Mouse (Mus musculus): ENCODE measurements at regions not wholly inside any gene's neighbourhood (a gene's known extent, or its start where the extent isn't known, plus 50 kb on each side); places are given as distances from the start of the nearest gene placed in this dataset.
A peak's percentile ranks its signal among the peaks of the same experiment; 100 is the strongest.
"Not testable (repeated sequence)": the region's sequence is repeated elsewhere in the genome, so short reads cannot be mapped to it uniquely, and the experiment has no call there.

DNA sequence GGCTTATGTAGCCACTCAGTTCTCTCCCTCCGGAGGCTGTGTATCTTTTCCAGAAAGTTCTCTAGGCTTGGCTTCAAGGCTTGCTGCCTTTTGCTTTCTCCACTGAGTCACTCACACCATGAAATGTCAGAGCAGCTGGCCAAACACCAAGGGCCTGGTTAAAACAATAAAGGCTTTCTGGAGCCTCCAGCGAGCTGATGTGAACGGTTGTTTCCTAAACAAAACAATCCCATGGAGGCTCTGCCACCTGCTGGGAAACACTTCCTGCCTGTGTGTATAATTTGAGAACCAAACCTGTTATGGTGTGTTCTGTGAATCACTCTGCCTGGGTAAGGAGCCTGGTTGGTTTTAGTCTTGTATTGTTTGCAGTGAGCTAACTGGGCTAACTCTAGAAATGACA, 96.7 kb upstream of the Tspan5 start:
- Histone ChIP-seq H3K27ac (peak overlapping the region; percentile 44; the same call in 1 of the 2 replicates), H3K4me3 (no peak overlapping the region), H3K27me3 (no peaks in the 10 kb centered on the region), H3K9ac (no peak overlapping the region), H3K4me1 (peaks cover 21% of the 10 kb centered on the region), H3K9me3 (peaks cover 10% of the 10 kb centered on the region; the same call in 1 of the 2 replicates), H3K36me3 (no peaks in the 10 kb centered on the region), H3K4me2 (replicated peaks) (peak overlapping the region; percentile 65)
- WGBS = 11% methylated on average over 3 of the region's 3 CpGs
- ATAC-seq (ENCODE audit: low FRiP score, low read depth) = no peak

DNA sequence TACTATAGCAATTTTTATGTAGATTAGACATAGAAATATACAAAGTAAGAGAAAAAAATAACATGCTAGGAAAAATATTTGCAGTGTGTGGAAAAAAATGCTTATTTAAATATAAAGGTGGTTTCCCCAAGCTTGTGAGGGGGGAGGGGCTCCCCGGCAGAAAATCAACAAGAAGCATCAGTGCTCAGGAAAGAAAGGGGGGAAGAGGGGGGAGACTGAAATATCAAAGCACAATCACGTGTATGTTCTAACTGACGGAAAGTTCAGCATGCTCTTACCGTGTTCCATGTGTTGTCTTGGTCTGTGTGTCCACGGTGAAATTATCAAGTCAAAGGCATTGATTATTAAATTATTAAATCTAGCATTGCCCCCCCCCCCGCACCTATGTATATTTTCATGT, 92.3 kb upstream of the Tspan5 start:
- no peak overlapping the region for H3K4me3 ChIP-seq
- H3K36me3 ChIP-seq = no peaks in the 10 kb centered on the region
- no peak overlapping the region for H3K27ac ChIP-seq
- peaks cover 11% of the 10 kb centered on the region; the same call in 1 of the 2 replicates for H3K9me3 ChIP-seq
- H3K9ac ChIP-seq = no peak overlapping the region
- ATAC-seq (ENCODE audit: low FRiP score, low read depth) = no peak
- 83% methylated on average over 6 of the region's 6 CpGs for WGBS
- H3K27me3 ChIP-seq = no peaks in the 10 kb centered on the region
- H3K4me2 ChIP-seq (replicated peaks) = no peak overlapping the region
- H3K4me1 ChIP-seq = peaks cover 34% of the 10 kb centered on the region

DNA sequence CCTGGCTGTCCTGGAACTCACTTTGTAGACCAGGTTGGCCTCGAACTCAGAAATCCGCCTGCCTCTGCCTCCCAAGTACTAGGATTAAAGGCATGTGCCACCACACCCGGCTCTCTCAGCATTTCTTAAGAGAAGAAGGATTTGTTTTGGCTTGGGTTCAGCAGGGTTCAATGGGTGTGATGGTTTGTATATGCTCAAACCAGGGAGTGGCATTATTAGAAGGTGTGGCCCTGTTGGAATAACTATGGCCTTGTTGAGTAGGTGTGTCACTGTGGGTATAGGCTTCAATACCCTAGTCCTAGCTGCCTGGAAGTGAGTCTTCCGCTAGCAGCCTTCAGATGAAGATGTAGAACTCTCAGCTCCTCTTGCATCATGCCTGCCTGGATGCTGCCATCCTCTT, 91.3 kb upstream of the Tspan5 start:
- Histone ChIP-seq H3K4me1 (peaks cover 32% of the 10 kb centered on the region), H3K9me3 (peaks cover 11% of the 10 kb centered on the region; the same call in 1 of the 2 replicates)
- not testable (repeated sequence) for H3K4me3 ChIP-seq; H3K27me3 ChIP-seq; ATAC-seq (ENCODE audit: low FRiP score, low read depth); H3K9ac ChIP-seq; H3K27ac ChIP-seq; H3K4me2 ChIP-seq (replicated peaks); H3K36me3 ChIP-seq
- 95% methylated on average over 4 of the region's 4 CpGs for WGBS

- Histone ChIP-seq H3K9me3 (peaks cover 11% of the 10 kb centered on the region; the same call in 1 of the 2 replicates), H3K36me3 (no peaks in the 10 kb centered on the region), H3K27me3 (no peaks in the 10 kb centered on the region), H3K27ac (no peak overlapping the region; the same call in 1 of the 2 replicates), H3K4me2 (replicated peaks) (no peak overlapping the region), H3K4me1 (peaks cover 30% of the 10 kb centered on the region), H3K9ac (no peak overlapping the region), H3K4me3 (no peak overlapping the region)
- no peak for ATAC-seq (ENCODE audit: low FRiP score, low read depth)
- WGBS = 84% methylated on average over 12 of the region's 12 CpGs
Observed at GRCm38 (mm10) chr3:138651361-138652205, 90.4 kb upstream of the Tspan5 start.

DNA sequence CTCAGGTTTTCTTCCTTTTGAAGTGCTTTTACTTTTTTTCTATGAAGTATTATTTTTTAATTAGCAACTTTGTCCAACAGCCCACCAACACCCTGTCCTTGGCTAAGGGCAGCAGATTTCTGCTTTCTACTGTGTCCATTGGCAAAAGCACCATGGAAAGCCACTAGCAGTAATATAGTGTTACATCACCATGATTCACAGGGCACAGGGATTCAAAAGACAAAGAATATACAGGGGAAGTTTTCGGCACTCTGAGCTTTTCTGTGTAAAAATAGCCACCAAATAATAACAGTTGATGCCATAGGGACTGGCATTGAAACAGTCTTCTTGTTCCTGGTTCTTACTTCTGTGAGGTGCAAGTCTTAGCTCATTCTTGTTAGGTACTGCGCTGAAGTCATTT, 89.8 kb upstream of the Tspan5 start:
- WGBS = 70% methylated on average over 2 of the region's 2 CpGs
- Histone ChIP-seq H3K4me3 (no peak overlapping the region), H3K4me1 (peaks cover 30% of the 10 kb centered on the region), H3K4me2 (replicated peaks) (no peak overlapping the region), H3K36me3 (no peaks in the 10 kb centered on the region), H3K9ac (no peak overlapping the region), H3K27ac (peak overlapping the region; percentile 70; the same call in 1 of the 2 replicates), H3K27me3 (no peaks in the 10 kb centered on the region), H3K9me3 (peaks cover 9% of the 10 kb centered on the region; the same call in 1 of the 2 replicates)
- no peak for ATAC-seq (ENCODE audit: low FRiP score, low read depth)

DNA sequence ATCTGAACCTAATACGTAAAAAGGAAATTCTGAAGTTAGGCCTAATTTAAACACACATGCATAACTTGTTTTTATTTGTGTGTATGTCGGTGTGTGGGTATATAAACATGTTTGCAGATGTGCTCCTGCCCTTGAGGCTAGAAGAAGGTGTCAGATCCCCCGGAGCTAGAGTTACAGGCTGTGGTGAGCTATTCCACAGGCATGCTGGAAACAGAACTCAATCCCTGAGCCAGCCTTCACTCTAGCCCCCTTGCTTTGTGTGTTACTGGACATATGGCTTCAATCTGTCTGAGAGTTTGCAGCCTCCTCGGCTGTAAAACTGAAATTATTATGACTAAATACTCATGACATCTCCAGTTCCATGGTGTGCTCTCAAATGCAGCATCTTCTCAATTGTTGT, 89.3 kb upstream of the Tspan5 start:
- Histone ChIP-seq H3K9ac (no peak overlapping the region), H3K4me1 (peaks cover 30% of the 10 kb centered on the region), H3K27ac (peak overlapping the region; percentile 70), H3K36me3 (no peaks in the 10 kb centered on the region), H3K27me3 (no peaks in the 10 kb centered on the region), H3K4me3 (no peak overlapping the region), H3K4me2 (replicated peaks) (no peak overlapping the region), H3K9me3 (peaks cover 8% of the 10 kb centered on the region; the same call in 1 of the 2 replicates)
- WGBS = 26% methylated on average over 4 of the region's 4 CpGs
- peak; percentile 81 for ATAC-seq (ENCODE audit: low FRiP score, low read depth)

DNA sequence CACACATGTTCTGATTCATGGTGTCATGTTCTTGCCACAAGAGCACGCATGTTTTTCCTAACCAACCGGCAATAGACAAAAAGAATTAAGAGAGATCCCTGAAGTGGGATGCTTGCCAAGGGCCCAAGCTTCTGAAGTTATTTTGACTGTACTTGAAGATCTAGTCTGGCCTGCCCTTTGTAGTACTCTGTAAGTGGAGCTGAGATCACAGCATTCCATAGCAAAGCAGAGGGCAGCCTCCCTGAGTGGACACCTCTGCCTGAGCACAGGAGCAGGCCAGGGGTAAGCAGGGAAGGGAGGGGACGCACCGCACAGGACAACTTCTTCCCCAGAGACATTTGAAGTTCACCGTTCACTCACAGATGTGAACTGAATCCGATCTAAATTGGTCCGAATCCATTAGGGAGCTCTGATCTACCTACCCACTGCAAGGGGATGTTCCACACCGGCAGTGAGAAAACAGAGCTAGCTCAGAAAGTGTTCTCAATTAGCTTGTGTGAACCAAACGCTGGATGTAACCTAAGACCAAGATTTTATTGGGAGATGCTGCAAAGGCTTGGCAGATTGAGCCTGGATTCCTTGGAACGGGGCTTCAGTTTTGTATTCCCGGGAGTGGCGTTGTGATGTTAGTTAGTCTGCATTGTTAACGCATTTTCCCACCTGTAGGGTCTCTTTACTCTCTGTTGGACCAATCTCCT, 88.3 kb upstream of the Tspan5 start:
- Histone ChIP-seq H3K4me2 (replicated peaks) (no peak overlapping the region), H3K9ac (no peak overlapping the region), H3K27ac (peak overlapping the region; percentile 70), H3K4me3 (no peak overlapping the region), H3K9me3 (peaks cover 10% of the 10 kb centered on the region; the same call in 1 of the 2 replicates), H3K4me1 (peaks cover 30% of the 10 kb centered on the region), H3K27me3 (no peaks in the 10 kb centered on the region), H3K36me3 (no peaks in the 10 kb centered on the region)
- peak; percentile 49 for ATAC-seq (ENCODE audit: low FRiP score, low read depth)
- WGBS = 57% methylated on average over 13 of the region's 13 CpGs

- Histone ChIP-seq H3K9me3 (peaks cover 17% of the 10 kb centered on the region), H3K4me1 (peaks cover 30% of the 10 kb centered on the region), H3K4me2 (replicated peaks) (no peak overlapping the region), H3K36me3 (no peaks in the 10 kb centered on the region), H3K27ac (no peak overlapping the region; the same call in 1 of the 2 replicates), H3K27me3 (no peaks in the 10 kb centered on the region), H3K9ac (no peak overlapping the region), H3K4me3 (no peak overlapping the region)
- no peak for ATAC-seq (ENCODE audit: low FRiP score, low read depth)
- WGBS = 74% methylated on average over 16 of the region's 16 CpGs
Observed at GRCm38 (mm10) chr3:138654610-138655371, 87.2 kb upstream of the Tspan5 start.

- H3K27ac ChIP-seq = no peak overlapping the region
Observed at GRCm38 (mm10) chr3:138655479-138655878, 86.5 kb upstream of the Tspan5 start.

GRCm38 (mm10) chr3:138662625-138663024, 79.4 kb upstream of the Tspan5 start:
- H3K27me3 ChIP-seq = no peaks in the 10 kb centered on the region

More at GRCm38 (mm10) chr3:138655479-138655878, 86.5 kb upstream of the Tspan5 start:
- no peaks in the 10 kb centered on the region for H3K36me3 ChIP-seq
- no peak overlapping the region for H3K9ac ChIP-seq
- no peak overlapping the region for H3K4me2 ChIP-seq (replicated peaks)
- H3K27me3 ChIP-seq = no peaks in the 10 kb centered on the region
- WGBS = 54% methylated on average over 3 of the region's 3 CpGs
- peaks cover 30% of the 10 kb centered on the region for H3K4me1 ChIP-seq
- peaks cover 17% of the 10 kb centered on the region for H3K9me3 ChIP-seq
- no peak overlapping the region for H3K4me3 ChIP-seq
- no peak for ATAC-seq (ENCODE audit: low FRiP score, low read depth)

GRCm38 (mm10) chr3:138668394-138669092, 73.5 kb upstream of the Tspan5 start:
- 81% methylated on average over 14 of the region's 14 CpGs for WGBS
- H3K4me3 ChIP-seq = no peak overlapping the region
- no peaks in the 10 kb centered on the region for H3K4me1 ChIP-seq
- H3K4me2 ChIP-seq (replicated peaks) = no peak overlapping the region
- no peaks in the 10 kb centered on the region for H3K36me3 ChIP-seq
- H3K27me3 ChIP-seq = no peaks in the 10 kb centered on the region
- no peak overlapping the region for H3K27ac ChIP-seq
- H3K9ac ChIP-seq = no peak overlapping the region
- ATAC-seq (ENCODE audit: low FRiP score, low read depth) = no peak
- H3K9me3 ChIP-seq = peaks cover 6% of the 10 kb centered on the region; the same call in 1 of the 2 replicates

More at GRCm38 (mm10) chr3:138662625-138663024, 79.4 kb upstream of the Tspan5 start:
- Histone ChIP-seq H3K4me2 (replicated peaks) (no peak overlapping the region), H3K36me3 (no peaks in the 10 kb centered on the region), H3K9ac (no peak overlapping the region), H3K27ac (no peak overlapping the region), H3K4me1 (no peaks in the 10 kb centered on the region), H3K4me3 (no peak overlapping the region), H3K9me3 (peaks cover 15% of the 10 kb centered on the region)
- no peak for ATAC-seq (ENCODE audit: low FRiP score, low read depth)
- WGBS = 81% methylated on average over 2 of the region's 2 CpGs

Data from limb, embryonic 13.5 days (tissue).